Mouse (Mus musculus) E14TG2a.4 (cell line): ENCODE measurements around the gene Ptov1.

Source experiments
- H3K27me3 ChIP-seq: 2 replicates; pipeline ENCODE4 v1.6.1; 2014; ENCODE audit warnings: low read length, control low read depth; ENCODE audit not compliant: insufficient read depth
- H3K36me3 ChIP-seq: 2 replicates; pipeline ENCODE4 v1.6.1; 2014; ENCODE audit warnings: low read length, control low read depth; ENCODE audit not compliant: insufficient read depth
- H3K4me1 ChIP-seq: replicated peaks from 2 replicates; pipeline ENCODE4 v1.6.1; 2014; ENCODE audit warnings: low read depth, low read length, control low read depth
- H3K4me3 ChIP-seq: replicated peaks from 2 replicates; pipeline ENCODE4 v1.5.1; 2014; ENCODE audit warnings: mild to moderate bottlenecking, low read length
- H3K9me3 ChIP-seq: 2 replicates; pipeline ENCODE4 v1.6.1; 2014; ENCODE audit warnings: low read length, control low read depth
- CTCF ChIP-seq: conservative IDR thresholded peaks from 2 replicates; pipeline ENCODE4 v1.5.1; 2014; ENCODE audit warnings: low read length
- NANOG ChIP-seq: IDR thresholded peaks from 2 replicates; pipeline ENCODE4 v1.6.1; 2014; ENCODE audit warnings: borderline replicate concordance, low read length, mixed read lengths
- POU5F1 ChIP-seq: IDR thresholded peaks from 2 replicates; pipeline ENCODE4 v1.6.1; 2014; ENCODE audit warnings: low read length, borderline replicate concordance

Gene Ptov1

GRCm38 (mm10) chr7:44835373-44836015 is 34.1 kb downstream of the Ptov1 start:
- H3K27me3 ChIP-seq: peaks cover 26% of the 10 kb centered on the region
- H3K9me3 ChIP-seq: no peaks in the 10 kb centered on the region
- TF ChIP-seq CTCF (no peak), POU5F1 (no peak), NANOG (no peak)
- H3K4me3 ChIP-seq: no peak overlapping the region
- H3K36me3 ChIP-seq: peaks cover 83% of the 10 kb centered on the region
- H3K4me1 ChIP-seq: peaks cover 59% of the 10 kb centered on the region

GRCm38 (mm10) chr7:44832763-44833162 is 36.8 kb downstream of the Ptov1 start:
- TF ChIP-seq POU5F1 (no peak), CTCF (no peak), NANOG (no peak)
- Histone ChIP-seq H3K4me3 (no peak overlapping the region), H3K4me1 (peaks cover 68% of the 10 kb centered on the region), H3K27me3 (no peaks in the 10 kb centered on the region), H3K36me3 (peaks cover 98% of the 10 kb centered on the region), H3K9me3 (no peaks in the 10 kb centered on the region)

- no peaks in the 10 kb centered on the region for H3K27me3 ChIP-seq
- no peak for TF ChIP-seq NANOG
- TF ChIP-seq POU5F1: no peak
- no peak for TF ChIP-seq CTCF
- H3K36me3 ChIP-seq: peaks cover 97% of the 10 kb centered on the region
- no peaks in the 10 kb centered on the region for H3K9me3 ChIP-seq
- peak overlapping the region; percentile 48; the same call in 1 of the 2 replicates for H3K4me3 ChIP-seq
- H3K4me1 ChIP-seq: peaks cover 85% of the 10 kb centered on the region
Measured at GRCm38 (mm10) chr7:44828706-44829105, 40.9 kb downstream of the Ptov1 start.

GRCm38 (mm10) chr7:44826771-44827170 is 42.8 kb downstream of the Ptov1 start:
- Histone ChIP-seq H3K27me3 (no peaks in the 10 kb centered on the region), H3K9me3 (no peaks in the 10 kb centered on the region), H3K36me3 (peaks cover 90% of the 10 kb centered on the region), H3K4me1 (peaks cover 97% of the 10 kb centered on the region), H3K4me3 (0 out of 2 replicates have a peak overlapping the region, but pooled peaks have one; percentile 8)
- TF ChIP-seq POU5F1: no peak
- no peak for TF ChIP-seq CTCF
- no peak for TF ChIP-seq NANOG

- Histone ChIP-seq H3K36me3 (peaks cover 90% of the 10 kb centered on the region), H3K9me3 (no peaks in the 10 kb centered on the region), H3K4me1 (peaks cover 97% of the 10 kb centered on the region), H3K4me3 (peak overlapping the region; percentile 27; the same call in 1 of the 2 replicates), H3K27me3 (no peaks in the 10 kb centered on the region)
- peak; percentile 67 for TF ChIP-seq CTCF
- no peak for TF ChIP-seq NANOG
Measured at GRCm38 (mm10) chr7:44824872-44825271, 44.7 kb downstream of the Ptov1 start.

GRCm38 (mm10) chr7:44823409-44823808 is 46.2 kb downstream of the Ptov1 start:
- peak overlapping the region; percentile 27 for H3K4me3 ChIP-seq
- no peak for TF ChIP-seq CTCF
- no peak for TF ChIP-seq POU5F1
- no peak for TF ChIP-seq NANOG
- peaks cover 97% of the 10 kb centered on the region for H3K4me1 ChIP-seq
- H3K9me3 ChIP-seq: no peaks in the 10 kb centered on the region
- no peaks in the 10 kb centered on the region for H3K27me3 ChIP-seq
- peaks cover 90% of the 10 kb centered on the region for H3K36me3 ChIP-seq

- no peaks in the 10 kb centered on the region for H3K27me3 ChIP-seq
- TF ChIP-seq POU5F1 (no peak), CTCF (no peak), NANOG (no peak)
- peak overlapping the region; percentile 96 for H3K4me3 ChIP-seq
- peaks cover 94% of the 10 kb centered on the region for H3K4me1 ChIP-seq
- peaks cover 85% of the 10 kb centered on the region for H3K36me3 ChIP-seq
- no peaks in the 10 kb centered on the region for H3K9me3 ChIP-seq
Measured at GRCm38 (mm10) chr7:44821666-44822448, 47.7 kb downstream of the Ptov1 start.

- peak overlapping the region; percentile 96 for H3K4me3 ChIP-seq
- no peak for TF ChIP-seq NANOG
- no peak for TF ChIP-seq POU5F1
- H3K36me3 ChIP-seq: peaks cover 72% of the 10 kb centered on the region
- H3K9me3 ChIP-seq: no peaks in the 10 kb centered on the region
- H3K4me1 ChIP-seq: peaks cover 81% of the 10 kb centered on the region
- H3K27me3 ChIP-seq: no peaks in the 10 kb centered on the region
Measured at GRCm38 (mm10) chr7:44820525-44820924, 49.1 kb downstream of the Ptov1 start.
